Mouse (Mus musculus) stomach, postnatal 0 days (tissue): ENCODE measurements around the gene Elac2. TPM values are rescaled to one million over a fixed set of nuclear protein-coding genes. Genes with fewer than 3 reads are reported as not detected.

Experiments used
- ATAC-seq: fragments of 200-750 bp; cut with Nextera tagmentation; 2 replicates; pipeline ENCODE4 v1.8.0; 2017; ENCODE audit not compliant: low FRiP score, low TSS enrichment
- DNase-seq: peaks from one replicate; pipeline ENCODE4 v3.0.0-alpha.2; 2016; ENCODE audit warnings: low spot score
- H3K27ac ChIP-seq: fragments of 300-500 bp; sonication (generic); replicated peaks from 2 replicates; pipeline ENCODE4 v1.5.1; 2014; ENCODE audit warnings: mild to moderate bottlenecking, control low read depth
- H3K27me3 ChIP-seq: fragments of 300-500 bp; sonication (generic); 2 replicates; pipeline ENCODE4 v1.6.1; 2014; ENCODE audit warnings: low read length; ENCODE audit not compliant: control insufficient read depth, insufficient read depth
- H3K36me3 ChIP-seq: fragments of 300-500 bp; sonication (generic); 2 replicates; pipeline ENCODE4 v1.6.1; 2014; ENCODE audit warnings: low read length, mixed read lengths; ENCODE audit not compliant: control insufficient read depth, insufficient read depth
- H3K4me1 ChIP-seq: fragments of 300-500 bp; sonication (generic); replicated peaks from 2 replicates; pipeline ENCODE4 v1.6.1; 2014; ENCODE audit warnings: antibody characterized with exemption; ENCODE audit not compliant: control insufficient read depth, insufficient read depth
- H3K4me2 ChIP-seq: fragments of 300-500 bp; sonication (generic); replicated peaks from 2 replicates; pipeline ENCODE4 v1.6.1; 2014; ENCODE audit warnings: low read depth, mild to moderate bottlenecking, control low read depth, moderate library complexity
- H3K4me3 ChIP-seq: fragments of 300-500 bp; sonication (generic); 2 replicates; pipeline ENCODE4 v1.5.1; 2014; ENCODE audit warnings: low read depth, low read length, control low read depth
- H3K9ac ChIP-seq: fragments of 300-500 bp; sonication (generic); 2 replicates; pipeline ENCODE4 v1.6.1; 2014; ENCODE audit warnings: mild to moderate bottlenecking, low read length, control low read depth, mixed read lengths
- H3K9me3 ChIP-seq: fragments of 300-500 bp; sonication (generic); 2 replicates; pipeline ENCODE4 v1.6.1; 2016; ENCODE audit warnings: low read length; ENCODE audit not compliant: control insufficient read depth
- CTCF ChIP-seq: IDR thresholded peaks from 2 replicates; pipeline ENCODE4 v1.5.1; 2016; ENCODE audit warnings: antibody characterized with exemption, low read depth, mild to moderate bottlenecking, moderate library complexity
- EP300 ChIP-seq: optimal IDR thresholded peaks from 2 replicates; pipeline ENCODE3; 2016; ENCODE audit warnings: antibody characterized with exemption
- WGBS: fragments of 180-500 bp; shearing (Covaris S2); extraction: QIAGEN DNeasy Blood & Tissue Kit; methylation state at CpG from one replicate; pipeline ENCODE4 v1.1.7; 2014; 5-methylcytosine and 5-hydroxymethylcytosine counted together
- polyA plus RNA-seq: library from polyadenylated mRNA; unstranded; fragments of >200 nt; fragmentation: Nextera tagmentation; extraction: Ambion mirVana; gene quantifications from 2 replicates; pipeline ENCODE4 v1.2.1, GENCODE M21; 2015

Gene Elac2
- polyA plus RNA-seq, 1 experiment from 2014 or later = 14.0 TPM

DNA sequence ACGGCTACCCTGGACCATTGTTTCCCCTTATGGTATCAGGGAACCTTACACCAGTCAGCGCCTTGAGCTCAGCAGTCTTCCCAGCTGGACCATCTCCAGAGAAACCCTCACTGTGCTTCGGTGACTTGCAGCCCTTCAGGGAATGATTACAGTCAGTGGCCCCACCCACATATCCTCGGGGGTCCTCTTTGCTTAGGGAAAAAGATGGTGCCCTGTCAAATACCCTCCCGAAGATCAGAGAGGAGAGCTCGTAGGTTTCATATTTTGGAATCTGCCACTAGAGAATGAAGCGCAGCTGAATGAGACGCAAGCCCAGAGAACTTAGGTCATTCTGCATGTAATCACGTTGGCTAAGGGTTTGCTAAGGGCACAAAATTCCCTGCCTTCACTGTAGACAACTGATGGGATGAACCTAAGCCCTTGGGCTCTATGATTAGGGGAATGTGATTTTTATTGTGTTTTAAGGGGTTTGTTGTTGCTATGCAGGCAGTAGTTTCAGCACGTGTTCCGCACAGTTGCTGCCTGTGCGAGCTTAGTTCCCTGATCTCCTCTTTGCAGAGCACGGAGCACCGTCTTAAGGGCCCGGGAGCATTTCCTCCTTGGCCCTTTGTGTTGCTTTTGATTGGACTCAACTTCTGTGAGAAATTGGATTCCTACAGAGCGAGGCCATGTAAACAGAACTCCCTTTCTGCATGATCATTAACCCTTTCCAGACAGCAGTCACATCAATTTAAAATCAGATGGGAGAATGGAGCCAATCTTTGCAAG is 21.7 kb upstream of the Elac2 start:
- no peak for TF ChIP-seq CTCF
- TF ChIP-seq EP300 = no peak
- Histone ChIP-seq H3K27me3 (no peaks in the 10 kb centered on the region), H3K4me1 (no peaks in the 10 kb centered on the region), H3K36me3 (no peaks in the 10 kb centered on the region), H3K4me2 (peak overlapping the region; percentile 42), H3K9ac (no peak overlapping the region), H3K27ac (no peak overlapping the region), H3K4me3 (peak overlapping the region; percentile 1; the same call in 1 of the 2 replicates), H3K9me3 (no peaks in the 10 kb centered on the region)
- 6% methylated on average over 16 of the region's 16 CpGs for WGBS
- DNase-seq (no peak), ATAC-seq (no peak)

DNA sequence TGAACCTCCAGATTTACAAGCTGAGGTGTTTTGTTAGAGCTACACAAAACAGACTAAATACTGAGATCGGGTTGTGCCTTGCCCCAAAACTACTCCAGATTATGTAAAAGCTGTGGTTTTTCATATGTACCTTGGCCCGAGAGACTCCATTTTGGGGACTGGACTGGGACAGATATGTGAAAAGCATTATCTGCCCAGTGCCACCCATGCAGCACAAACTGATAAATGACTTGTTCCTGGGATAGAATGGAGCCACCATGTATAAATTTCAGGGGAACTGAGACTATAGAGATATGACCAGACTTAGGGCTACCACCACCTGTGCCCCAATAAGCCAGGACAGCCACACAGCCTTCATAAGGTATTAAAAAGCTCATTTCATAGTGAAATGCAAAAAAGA is 16.2 kb upstream of the Elac2 start:
- no peaks in the 10 kb centered on the region for H3K27me3 ChIP-seq
- H3K4me3 ChIP-seq = no peak overlapping the region
- no peaks in the 10 kb centered on the region for H3K36me3 ChIP-seq
- 95% methylated on average over 2 of the region's 2 CpGs for WGBS
- H3K9me3 ChIP-seq = no peaks in the 10 kb centered on the region
- no peak overlapping the region for H3K4me2 ChIP-seq
- no peak for DNase-seq
- no peaks in the 10 kb centered on the region for H3K4me1 ChIP-seq
- H3K27ac ChIP-seq = no peak overlapping the region
- no peak for TF ChIP-seq EP300
- TF ChIP-seq CTCF = no peak
- ATAC-seq = no peak
- no peak overlapping the region for H3K9ac ChIP-seq

GRCm38 (mm10) chr11:64968507-64968906 is 10.3 kb upstream of the Elac2 start:
- Histone ChIP-seq H3K27ac (no peak overlapping the region), H3K36me3 (no peaks in the 10 kb centered on the region), H3K9me3 (no peaks in the 10 kb centered on the region), H3K4me1 (no peaks in the 10 kb centered on the region), H3K27me3 (no peaks in the 10 kb centered on the region), H3K9ac (no peak overlapping the region), H3K4me3 (no peak overlapping the region), H3K4me2 (no peak overlapping the region)
- WGBS = under 1% methylated on average over 3 of the region's 3 CpGs
- peak; percentile 87 for ATAC-seq
- no peak for TF ChIP-seq EP300
- TF ChIP-seq CTCF = peak; percentile 97
- peak; percentile 72 for DNase-seq

DNA sequence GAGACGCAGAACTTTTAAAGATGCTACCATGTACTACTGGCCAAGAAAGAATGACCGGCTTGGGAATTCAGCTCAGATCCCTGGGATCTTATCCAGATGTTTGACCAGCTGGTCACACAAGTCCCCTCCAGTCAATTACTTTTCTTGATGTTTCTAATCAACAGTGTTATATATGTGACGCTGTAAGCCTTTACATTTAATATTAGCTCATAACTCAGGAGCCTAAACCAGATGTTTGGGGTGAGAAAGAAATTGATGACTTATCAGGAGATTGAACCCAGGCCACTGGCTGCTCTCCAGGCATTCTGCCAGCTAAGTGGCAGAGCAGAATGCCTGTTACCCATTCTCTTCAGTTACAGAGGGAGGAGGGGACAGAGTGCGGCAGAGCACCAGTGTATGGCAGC is 9.9 kb upstream of the Elac2 start:
- no peak overlapping the region for H3K9ac ChIP-seq
- H3K27me3 ChIP-seq = no peaks in the 10 kb centered on the region
- H3K4me1 ChIP-seq = no peaks in the 10 kb centered on the region
- H3K36me3 ChIP-seq = no peaks in the 10 kb centered on the region
- WGBS = 36% methylated on average over 4 of the region's 4 CpGs
- DNase-seq (no peak), ATAC-seq (no peak)
- TF ChIP-seq CTCF (no peak), EP300 (no peak)
- H3K27ac ChIP-seq = no peak overlapping the region
- H3K9me3 ChIP-seq = no peaks in the 10 kb centered on the region
- H3K4me3 ChIP-seq = no peak overlapping the region
- H3K4me2 ChIP-seq = no peak overlapping the region

GRCm38 (mm10) chr11:64971471-64971988 is 7.3 kb upstream of the Elac2 start:
- no peak for DNase-seq
- 58% methylated on average over 3 of the region's 3 CpGs for WGBS
- no peaks in the 10 kb centered on the region for H3K9me3 ChIP-seq
- H3K36me3 ChIP-seq = no peaks in the 10 kb centered on the region
- no peak overlapping the region for H3K27ac ChIP-seq
- no peak overlapping the region for H3K4me3 ChIP-seq
- no peak overlapping the region for H3K9ac ChIP-seq
- H3K4me2 ChIP-seq = no peak overlapping the region
- ATAC-seq = no peak
- TF ChIP-seq CTCF (no peak), EP300 (no peak)
- H3K4me1 ChIP-seq = no peaks in the 10 kb centered on the region
- H3K27me3 ChIP-seq = no peaks in the 10 kb centered on the region

DNA sequence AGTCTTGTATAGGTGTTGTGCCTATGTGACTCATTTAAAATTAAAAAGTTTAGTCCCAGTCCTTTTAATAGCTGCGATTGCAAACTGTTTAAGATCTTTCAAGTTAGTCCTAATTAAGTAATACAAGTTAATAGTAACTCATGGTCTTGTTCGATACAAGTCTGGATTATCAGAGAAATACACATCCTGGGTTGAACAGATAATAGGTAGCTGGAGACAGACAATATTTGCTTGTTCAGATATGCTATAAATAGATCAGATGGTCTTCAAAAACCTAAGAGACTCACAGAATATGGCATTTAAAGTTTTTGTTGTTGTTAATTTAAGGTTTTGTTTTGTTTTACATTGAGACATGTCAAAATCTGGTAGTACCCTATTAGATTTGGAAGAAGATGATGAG is 6.4 kb upstream of the Elac2 start:
- no peak overlapping the region for H3K4me3 ChIP-seq
- H3K9me3 ChIP-seq = no peaks in the 10 kb centered on the region
- H3K9ac ChIP-seq = no peak overlapping the region
- ATAC-seq = no peak
- WGBS = 76% methylated on average over 2 of the region's 2 CpGs
- DNase-seq = no peak
- H3K27ac ChIP-seq = no peak overlapping the region
- H3K27me3 ChIP-seq = no peaks in the 10 kb centered on the region
- no peaks in the 10 kb centered on the region for H3K4me1 ChIP-seq
- no peaks in the 10 kb centered on the region for H3K36me3 ChIP-seq
- TF ChIP-seq CTCF = no peak
- no peak for TF ChIP-seq EP300
- no peak overlapping the region for H3K4me2 ChIP-seq
